Mouse (Mus musculus): ENCODE measurements around the gene Abr. TPM values are rescaled to one million over a fixed set of nuclear protein-coding genes. Genes with fewer than 3 reads are reported as not detected.

Gene Abr
- polyA plus RNA-seq, 1 experiment from 2014 or later: 23.9 TPM

- peak; percentile 78 for DNase-seq (ENCODE audit: low spot score)
Measured at GRCm38 (mm10) chr11:76494360-76495126, 127.6 kb downstream of the Abr start.

- DNase-seq (ENCODE audit: low spot score): peak; percentile 29
Measured at GRCm38 (mm10) chr11:76493811-76494274, 128.3 kb downstream of the Abr start.

GRCm38 (mm10) chr11:76493167-76493566 lies 128.9 kb downstream of the Abr start:
- DNase-seq (ENCODE audit: low spot score): no peak

- DNase-seq (ENCODE audit: low spot score): no peak
Measured at GRCm38 (mm10) chr11:76491817-76492216, 130.3 kb downstream of the Abr start.

DNA sequence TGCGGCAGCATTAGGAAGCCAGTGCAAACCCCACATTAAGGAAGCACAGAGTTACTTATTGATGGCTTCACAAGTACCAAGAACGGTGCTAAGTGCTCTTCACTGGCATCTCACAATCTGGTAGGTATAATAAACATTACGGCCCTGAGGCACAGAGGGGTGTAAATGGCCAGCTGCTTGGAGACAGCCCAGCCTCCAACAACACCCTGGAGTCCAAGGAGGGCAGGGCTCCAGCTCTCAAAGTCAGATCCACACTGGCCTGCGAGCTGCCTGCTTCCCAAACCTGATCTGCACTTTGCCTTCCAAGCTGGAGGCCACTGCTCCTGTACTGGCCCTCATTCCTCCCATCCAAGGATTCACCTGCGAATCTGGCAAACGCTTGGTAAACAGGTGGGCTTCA lies 132.7 kb downstream of the Abr start:
- no peak for DNase-seq (ENCODE audit: low spot score)

GRCm38 (mm10) chr11:76487024-76487423 lies 135.1 kb downstream of the Abr start:
- DNase-seq (ENCODE audit: low spot score): no peak

GRCm38 (mm10) chr11:76484033-76484432 lies 138.1 kb downstream of the Abr start:
- no peak for DNase-seq (ENCODE audit: low spot score)

DNA sequence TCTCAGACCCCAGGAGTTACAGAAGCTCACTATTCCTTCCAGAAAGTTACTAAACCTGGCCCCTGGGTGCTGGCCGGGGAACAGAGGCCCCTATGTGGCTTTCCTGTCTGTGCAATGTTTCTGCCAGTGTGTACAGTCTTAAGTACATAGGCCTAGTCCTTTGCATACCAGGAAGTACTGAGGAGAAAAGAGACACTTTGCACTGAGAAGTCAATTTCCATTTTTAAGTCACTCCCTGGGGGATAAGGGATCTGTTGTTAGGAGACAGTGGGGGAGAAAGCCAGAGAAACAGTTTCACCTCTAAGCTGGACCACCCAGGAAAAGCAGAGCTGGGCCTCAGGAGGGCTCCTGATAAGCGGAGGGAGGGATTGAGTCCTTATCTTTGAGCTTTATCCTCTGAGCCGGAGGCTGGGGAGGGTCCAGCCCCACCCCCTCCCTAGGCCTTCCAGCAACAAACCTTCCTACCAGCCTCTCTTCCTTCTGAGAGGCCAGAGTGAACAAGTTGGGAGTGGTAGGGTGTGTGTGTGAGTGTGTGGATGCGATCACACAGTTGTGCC lies 138.9 kb downstream of the Abr start:
- peak; percentile 55 for DNase-seq (ENCODE audit: low spot score)

DNA sequence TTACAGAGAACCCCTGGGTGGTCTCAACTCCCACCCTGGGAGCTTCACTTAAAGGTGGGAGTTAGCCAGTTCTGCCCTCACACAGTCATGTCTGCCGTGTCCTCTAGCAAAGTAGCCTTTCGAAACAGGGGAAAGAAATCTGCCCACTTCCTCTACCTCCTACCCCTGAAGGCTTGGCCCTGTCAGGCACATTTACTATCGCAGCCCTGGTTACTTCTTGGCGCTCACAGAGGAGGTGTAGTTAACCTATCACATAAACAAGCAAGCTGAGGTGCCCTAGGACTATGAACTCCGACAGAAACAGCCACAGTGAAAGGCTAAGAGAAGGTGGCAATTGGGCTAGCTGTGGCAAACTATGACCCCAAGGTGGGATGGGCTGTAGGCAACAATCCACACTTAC lies 139.4 kb downstream of the Abr start:
- no peak for DNase-seq (ENCODE audit: low spot score)

DNA sequence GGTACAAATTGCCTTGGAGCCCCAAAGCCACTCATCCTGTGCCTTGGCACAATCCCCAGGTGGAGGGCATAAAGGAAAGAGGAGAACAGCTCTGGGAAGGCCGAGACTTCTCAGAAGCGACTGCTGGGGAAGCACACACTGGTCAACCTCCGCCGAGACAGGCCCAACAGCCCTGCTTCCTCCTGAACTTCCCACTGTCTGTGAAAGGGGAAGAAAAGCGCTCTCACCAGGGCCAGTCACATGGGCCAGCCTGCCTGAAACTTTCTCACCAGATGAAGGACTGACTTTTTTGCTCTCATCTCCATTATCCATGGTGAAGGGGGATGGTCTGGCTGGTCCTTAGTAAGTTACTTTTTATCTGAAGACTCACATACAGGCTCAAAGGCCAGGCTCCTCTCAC lies 139.9 kb downstream of the Abr start:
- DNase-seq (ENCODE audit: low spot score): no peak

DNA sequence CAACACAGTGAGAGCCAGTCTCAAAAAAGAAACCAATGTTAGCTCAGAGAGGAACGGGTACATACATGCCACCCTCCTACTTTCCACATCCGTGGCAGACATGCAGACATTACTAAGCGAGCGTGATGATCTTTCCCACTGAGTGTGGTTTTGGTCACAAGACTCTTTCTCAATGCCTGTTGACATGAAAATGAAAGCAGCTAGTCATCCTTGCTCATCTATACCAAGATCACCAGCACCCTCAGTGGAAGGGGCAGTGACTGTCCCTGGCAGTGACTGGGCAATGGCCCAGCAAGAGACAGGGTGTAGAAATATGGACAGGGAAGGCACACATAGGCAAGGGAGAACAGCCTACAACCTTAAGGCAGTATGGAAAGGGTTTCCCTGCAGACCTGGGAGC lies 142.4 kb downstream of the Abr start:
- peak; percentile 67 for DNase-seq (ENCODE audit: low spot score)

DNA sequence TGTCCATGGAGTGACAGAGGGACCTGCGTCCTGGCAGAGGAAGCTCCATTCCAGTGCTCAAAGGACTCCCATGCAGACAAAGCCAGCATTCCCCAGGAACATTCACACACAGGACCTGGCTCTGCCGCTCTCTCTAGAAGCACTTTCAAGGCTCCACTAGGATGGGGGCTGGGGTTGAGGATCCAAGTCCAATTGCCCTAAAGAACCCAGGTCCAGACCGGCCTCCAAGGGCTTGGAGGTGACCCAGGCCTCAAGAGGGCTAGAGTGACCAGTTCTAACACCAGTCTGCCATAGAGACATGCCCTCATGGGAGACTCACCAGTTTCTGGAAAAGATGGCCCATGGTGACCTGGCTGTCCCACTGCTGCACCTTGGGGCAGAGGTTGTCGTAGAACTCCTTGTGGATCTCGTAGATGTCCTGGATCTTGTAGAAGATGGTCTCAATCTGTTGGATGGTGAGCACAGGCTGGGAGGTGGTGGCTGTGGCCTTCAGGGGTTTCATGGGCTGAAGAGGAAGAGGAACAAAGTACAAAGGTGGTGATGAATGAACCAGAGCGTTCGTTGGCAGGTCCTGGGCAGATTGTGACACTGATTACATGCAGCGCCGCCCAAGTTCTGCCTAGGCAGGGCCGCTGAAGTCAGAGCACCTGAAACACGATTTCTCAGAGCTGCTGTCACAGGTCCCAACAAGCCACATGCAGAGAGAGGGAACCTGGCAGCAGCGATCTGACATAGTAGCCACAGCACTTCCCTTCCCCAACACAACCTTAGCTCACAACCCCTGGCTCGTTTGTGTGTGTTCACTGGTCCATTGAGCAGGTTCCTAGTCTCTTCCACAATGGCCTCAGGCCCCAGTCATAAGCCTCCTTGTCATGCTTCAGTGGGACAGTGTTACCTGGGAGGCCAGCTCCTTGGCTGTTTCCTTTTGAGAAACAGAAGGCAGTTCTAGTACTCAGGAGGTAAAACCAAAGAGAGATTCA lies 143.1 kb downstream of the Abr start:
- no peak for DNase-seq (ENCODE audit: low spot score)

- DNase-seq (ENCODE audit: low spot score): no peak
Measured at GRCm38 (mm10) chr11:76477095-76477525, 145.0 kb downstream of the Abr start.

GRCm38 (mm10) chr11:76476376-76477094 lies 145.6 kb downstream of the Abr start:
- DNase-seq (ENCODE audit: low spot score): no peak

DNA sequence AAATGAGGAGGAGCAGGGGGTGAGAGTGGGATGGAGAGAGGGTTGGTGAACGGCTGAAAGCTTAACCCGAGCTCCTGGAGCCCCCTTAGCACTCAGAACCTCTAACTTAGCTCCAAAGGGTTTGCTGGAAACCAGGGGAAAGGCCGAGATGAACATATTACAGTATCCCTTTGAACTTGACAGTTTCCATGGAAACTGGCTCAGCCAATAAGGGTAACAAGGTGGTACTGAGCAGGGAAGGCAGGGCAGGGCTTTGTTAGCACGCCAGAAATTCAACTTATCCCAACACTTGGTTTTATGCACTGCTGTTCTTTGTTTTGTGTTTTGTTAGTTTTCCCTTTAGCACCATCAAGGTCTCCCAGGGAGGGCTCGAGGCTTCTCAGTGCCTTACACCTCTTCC lies 149.5 kb downstream of the Abr start:
- no peak for DNase-seq (ENCODE audit: low spot score)

DNA sequence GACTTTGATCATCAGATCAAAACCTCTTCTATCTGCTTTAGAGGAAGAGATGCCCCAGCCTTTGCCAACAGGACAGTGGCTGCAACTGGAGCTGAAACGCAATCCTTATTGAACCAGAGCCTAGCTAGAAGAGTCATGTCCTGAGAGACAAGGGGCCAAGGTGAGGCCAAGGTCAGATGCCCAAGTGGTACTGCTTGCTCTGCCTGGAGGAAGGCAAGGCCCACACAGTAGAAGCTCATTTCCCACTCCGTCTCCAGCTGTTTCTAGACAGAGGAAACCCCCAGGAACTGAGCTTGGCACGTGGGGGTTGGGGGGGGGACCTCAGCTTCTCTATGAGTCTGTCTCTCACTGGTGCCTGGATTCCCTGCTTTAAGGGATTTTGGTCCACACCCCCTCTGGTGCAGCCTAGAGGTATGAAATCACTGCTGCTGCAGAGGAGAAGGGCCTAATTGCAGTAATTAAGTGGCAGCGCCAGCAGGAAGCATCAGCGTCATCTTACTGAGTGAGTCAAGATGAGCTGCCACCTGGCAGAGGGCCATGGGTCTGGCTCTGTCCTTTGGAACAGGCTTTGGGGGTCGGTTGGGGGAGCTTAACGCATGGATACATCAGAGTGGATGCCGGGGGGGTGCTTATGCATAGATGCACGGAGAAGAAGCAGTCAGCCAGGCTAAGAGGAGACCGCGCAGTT lies 152.7 kb downstream of the Abr start:
- DNase-seq (ENCODE audit: low spot score): no peak

GRCm38 (mm10) chr11:76468347-76468746 lies 153.8 kb downstream of the Abr start:
- DNase-seq (ENCODE audit: low spot score): no peak

- no peak for DNase-seq (ENCODE audit: low spot score)
Measured at GRCm38 (mm10) chr11:76467487-76468005, 154.6 kb downstream of the Abr start.

DNA sequence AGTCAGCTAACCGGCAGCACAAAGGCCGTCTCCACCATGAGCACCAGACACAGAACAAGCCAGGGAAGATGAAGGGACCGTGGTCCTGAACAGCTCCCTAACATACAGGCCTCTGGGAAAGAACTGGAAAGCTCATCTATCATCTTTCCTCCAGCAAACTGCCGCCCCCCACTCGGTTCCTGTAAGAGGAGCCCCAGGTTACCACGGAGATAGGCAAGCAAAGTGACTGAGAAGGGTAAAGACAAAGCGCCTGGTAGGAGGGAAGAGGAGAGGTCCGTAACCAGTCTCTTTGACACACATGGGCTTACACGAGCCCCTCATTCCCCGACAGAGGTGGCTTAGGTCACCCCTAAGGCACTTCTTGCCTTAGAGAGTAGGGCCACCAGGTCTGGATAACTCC lies 155.0 kb downstream of the Abr start:
- DNase-seq (ENCODE audit: low spot score): no peak

- DNase-seq (ENCODE audit: low spot score): no peak
Measured at GRCm38 (mm10) chr11:76465879-76466278, 156.2 kb downstream of the Abr start.
